Mouse (Mus musculus) spleen, adult 2 months (tissue): ENCODE data around the gene Ppara. TPM values are rescaled to one million over a fixed set of nuclear protein-coding genes. Genes with fewer than 3 reads are reported as not detected.

ENCODE experiments used
- DNase-seq, 2 experiments: peaks; one replicate each; pipeline versions ENCODE4 v3.0.0 to v3.0.0-alpha.2; 2012 to 2021; ENCODE audit warnings: low spot score in 2 of 2, low read depth in 1 of 2
- H3K27ac ChIP-seq: fragments of 200-500 bp; 2 replicates; pipeline ENCODE4 v1.5.1; 2012; ENCODE audit warnings: low read length, inconsistent platforms; ENCODE audit not compliant: insufficient read depth
- H3K27me3 ChIP-seq: fragments of 200-500 bp; 2 replicates; pipeline ENCODE4 v1.6.1; 2012; ENCODE audit warnings: mild to moderate bottlenecking, moderate library complexity, low read length, inconsistent platforms; ENCODE audit not compliant: control insufficient read depth, insufficient read depth
- H3K36me3 ChIP-seq: fragments of 200-500 bp; 2 replicates; pipeline ENCODE4 v1.6.1; 2012; ENCODE audit warnings: mild to moderate bottlenecking, low read length, inconsistent platforms; ENCODE audit not compliant: control insufficient read depth, insufficient read depth
- H3K4me1 ChIP-seq: fragments of 200-500 bp; 2 replicates; pipeline ENCODE4 v1.6.1; 2011; ENCODE audit warnings: inconsistent platforms; ENCODE audit not compliant: control insufficient read depth, insufficient read depth, insufficient read length
- H3K4me3 ChIP-seq: fragments of 200-500 bp; 2 replicates; pipeline ENCODE4 v1.5.1; 2011; ENCODE audit warnings: mild to moderate bottlenecking, inconsistent platforms; ENCODE audit not compliant: insufficient read depth, insufficient read length; ENCODE audit errors: extremely low read depth
- CTCF ChIP-seq: fragments of 200-500 bp; IDR thresholded peaks from 2 replicates; pipeline ENCODE4 v1.5.1; 2011; ENCODE audit warnings: mild to moderate bottlenecking, inconsistent platforms; ENCODE audit not compliant: insufficient read depth, insufficient read length, insufficient replicate concordance; ENCODE audit errors: extremely low read depth
- POLR2A ChIP-seq: fragments of 200-500 bp; IDR thresholded peaks from 2 replicates; pipeline ENCODE4 v1.6.1; 2011; ENCODE audit warnings: low read depth, low read length, inconsistent platforms
- WGBS: fragments of 180-500 bp; shearing (Covaris S2); methylation state at CpG from one replicate; pipeline ENCODE4 v1.1.7; 2018; 5-methylcytosine and 5-hydroxymethylcytosine counted together
- polyA plus RNA-seq: library from polyadenylated mRNA; depleted of rRNA; stranded (reverse); fragments of >200 nt; gene quantifications from 2 replicates; pipeline ENCODE4 v1.2.3, GENCODE M21; 2012; rRNA removed

Gene Ppara
- polyA plus RNA-seq: 0.06 and 0.14 TPM in 2 replicates

- H3K27me3 ChIP-seq: peaks cover 11% of the 10 kb centered on the region
- H3K4me1 ChIP-seq: peaks cover 2% of the 10 kb centered on the region; the same call in 1 of the 2 replicates
- TF ChIP-seq POLR2A: no peak
- no peak for TF ChIP-seq CTCF
- no peak within 1 kb of the TSS for H3K27ac ChIP-seq
- H3K36me3 ChIP-seq: no peaks in the 10 kb centered on the region
- no peak for DNase-seq
- peak within 1 kb of the TSS; percentile 65 for H3K4me3 ChIP-seq
- 9% methylated on average over 27 of the region's 28 CpGs for WGBS
Observed at GRCm38 (mm10) chr15:85734571-85735033, at the start of gene Ppara. Ppara (plus strand) TSS chr15:85734983.

GRCm38 (mm10) chr15:85686641-85687395 lies 48.0 kb upstream of the Ppara start:
- WGBS: 74% methylated on average over 11 of the region's 11 CpGs
- Histone ChIP-seq H3K4me3 (no peak overlapping the region), H3K36me3 (peaks cover 7% of the 10 kb centered on the region), H3K27ac (no peak overlapping the region), H3K4me1 (no peaks in the 10 kb centered on the region), H3K27me3 (no peaks in the 10 kb centered on the region)
- TF ChIP-seq CTCF (no peak), POLR2A (no peak)
- no peak for DNase-seq

GRCm38 (mm10) chr15:85687630-85688410 lies 47.0 kb upstream of the Ppara start:
- WGBS: 90% methylated on average over 15 of the region's 15 CpGs
- Histone ChIP-seq H3K4me1 (no peaks in the 10 kb centered on the region), H3K27ac (no peak overlapping the region), H3K27me3 (no peaks in the 10 kb centered on the region), H3K4me3 (no peak overlapping the region), H3K36me3 (peaks cover 7% of the 10 kb centered on the region)
- DNase-seq: no peak
- TF ChIP-seq CTCF: no peak

GRCm38 (mm10) chr15:85688734-85689133 lies 46.0 kb upstream of the Ppara start:
- H3K4me3 ChIP-seq: no peak overlapping the region
- H3K36me3 ChIP-seq: peaks cover 7% of the 10 kb centered on the region
- DNase-seq: no peak
- H3K27ac ChIP-seq: no peak overlapping the region
- H3K27me3 ChIP-seq: no peaks in the 10 kb centered on the region
- H3K4me1 ChIP-seq: no peaks in the 10 kb centered on the region
- 92% methylated on average over 6 of the region's 6 CpGs for WGBS
- TF ChIP-seq CTCF: no peak
- TF ChIP-seq POLR2A: no peak

- H3K36me3 ChIP-seq: peaks cover 10% of the 10 kb centered on the region
- H3K4me3 ChIP-seq: no peak overlapping the region
- no peak for TF ChIP-seq CTCF
- TF ChIP-seq POLR2A: no peak
- no peaks in the 10 kb centered on the region for H3K27me3 ChIP-seq
- WGBS: 91% methylated on average over 6 of the region's 6 CpGs
- H3K4me1 ChIP-seq: no peaks in the 10 kb centered on the region
- H3K27ac ChIP-seq: no peak overlapping the region
- DNase-seq: no peak
Observed at GRCm38 (mm10) chr15:85689523-85689922, 45.3 kb upstream of the Ppara start.

- TF ChIP-seq POLR2A: no peak
- no peak for TF ChIP-seq CTCF
- DNase-seq: no peak
- Histone ChIP-seq H3K27me3 (no peaks in the 10 kb centered on the region), H3K4me3 (no peak overlapping the region), H3K36me3 (peaks cover 14% of the 10 kb centered on the region), H3K27ac (no peak overlapping the region), H3K4me1 (no peaks in the 10 kb centered on the region)
- 88% methylated on average over 6 of the region's 6 CpGs for WGBS
Observed at GRCm38 (mm10) chr15:85690058-85690457, 44.7 kb upstream of the Ppara start.
